Mouse (Mus musculus): Measurements from ENCODE around the gene Stab1.

The Stab1 gene

GRCm38 (mm10) chr14:31131272-31131821 lies 37.1 kb downstream of the Stab1 start:
- DNase-seq (ENCODE audit: low spot score), result peak; percentile 32

- DNase-seq (ENCODE audit: low spot score), result peak; percentile 68
These were observed 37.9 kb downstream of the Stab1 start, which contains the start of gene Nt5dc2 for GRCm38 (mm10) chr14:31130236-31131220. Nt5dc2 (plus strand) TSS chr14:31131053.

- DNase-seq (ENCODE audit: low spot score), result no peak
These were observed 38.9 kb downstream of the Stab1 start for GRCm38 (mm10) chr14:31129326-31130235.

GRCm38 (mm10) chr14:31128826-31129219 lies 39.6 kb downstream of the Stab1 start, which contains the start of gene Smim4:
Smim4 (minus strand) TSS chr14:31128956.
- DNase-seq (ENCODE audit: low spot score), result peak; percentile 99

GRCm38 (mm10) chr14:31128101-31128825 lies 40.2 kb downstream of the Stab1 start:
- DNase-seq (ENCODE audit: low spot score), result peak; percentile 50

GRCm38 (mm10) chr14:31126826-31127225 lies 41.6 kb downstream of the Stab1 start:
- DNase-seq (ENCODE audit: low spot score), result peak; percentile 42

- DNase-seq (ENCODE audit: low spot score), result peak; percentile 56
These were observed 43.0 kb downstream of the Stab1 start for GRCm38 (mm10) chr14:31125106-31126075.

GRCm38 (mm10) chr14:31115522-31115921 lies 52.9 kb downstream of the Stab1 start:
- DNase-seq (ENCODE audit: low spot score), result no peak

- DNase-seq (ENCODE audit: low spot score), result no peak
These were observed 54.4 kb downstream of the Stab1 start for GRCm38 (mm10) chr14:31114011-31114410.

- no peak for DNase-seq (ENCODE audit: low spot score)
These were observed 56.3 kb downstream of the Stab1 start for GRCm38 (mm10) chr14:31112187-31112586.

GRCm38 (mm10) chr14:31110613-31111012 lies 57.8 kb downstream of the Stab1 start:
- peak; percentile 74 for DNase-seq (ENCODE audit: low spot score)

GRCm38 (mm10) chr14:31105156-31105555 lies 63.3 kb downstream of the Stab1 start:
- DNase-seq (ENCODE audit: low spot score), result no peak

- no peak for DNase-seq (ENCODE audit: low spot score)
These were observed 78.5 kb downstream of the Stab1 start for GRCm38 (mm10) chr14:31089918-31090317.
